Mouse (Mus musculus): ENCODE results near the gene Olfr894.
"Not testable (repeated sequence)": the region's sequence is repeated elsewhere in the genome, so short reads cannot be mapped to it uniquely, and the experiment has no call there.

Gene Olfr894

GRCm38 (mm10) chr9:38217755-38218154 lies at the start of gene Olfr894:
Olfr894 (plus strand) TSS chr9:38218055.
- DNase-seq (ENCODE audit: extremely low read depth, low read depth, low spot score), result no peak

- DNase-seq (ENCODE audit: extremely low read depth, low read depth, low spot score), result not testable (repeated sequence)
Measured at GRCm38 (mm10) chr9:38168341-38168740, 49.5 kb upstream of the Olfr894 start.

- DNase-seq (ENCODE audit: extremely low read depth, low read depth, low spot score), result no peak
Measured at GRCm38 (mm10) chr9:38180721-38181120, 37.1 kb upstream of the Olfr894 start, which contains the start of gene Olfr891. Olfr891 (minus strand) TSS chr9:38180821.

- DNase-seq (ENCODE audit: extremely low read depth, low read depth, low spot score), result no peak
Measured at GRCm38 (mm10) chr9:38208065-38208464, 9.8 kb upstream of the Olfr894 start, which contains the start of gene Olfr893. Olfr893 (plus strand) TSS chr9:38208365.

GRCm38 (mm10) chr9:38252474-38252873 lies 34.6 kb downstream of the Olfr894 start, which contains the start of gene Olfr143:
Olfr143 (plus strand) TSS chr9:38252774.
- no peak for DNase-seq (ENCODE audit: extremely low read depth, low read depth, low spot score)

- DNase-seq (ENCODE audit: extremely low read depth, low read depth, low spot score), result no peak
Measured at GRCm38 (mm10) chr9:38267551-38267950, 49.7 kb downstream of the Olfr894 start, which contains the start of gene Olfr895. Olfr895 (plus strand) TSS chr9:38267851.

All from fat pad, adult 2 months (tissue).